Mouse (Mus musculus) WW6 (cell line): Measurements from ENCODE around the gene Mgst1.

ENCODE experiments used
- DNase-seq: peaks from one replicate; pipeline ENCODE4 v3.0.0-alpha.2; 2013; ENCODE audit warnings: low read depth, low spot score

Gene Mgst1

GRCm38 (mm10) chr6:138139930-138140329 is at the start of gene Mgst1:
TSS of gene Mgst1 (plus strand) at chr6:138140316.
- DNase-seq, result no peak

DNA sequence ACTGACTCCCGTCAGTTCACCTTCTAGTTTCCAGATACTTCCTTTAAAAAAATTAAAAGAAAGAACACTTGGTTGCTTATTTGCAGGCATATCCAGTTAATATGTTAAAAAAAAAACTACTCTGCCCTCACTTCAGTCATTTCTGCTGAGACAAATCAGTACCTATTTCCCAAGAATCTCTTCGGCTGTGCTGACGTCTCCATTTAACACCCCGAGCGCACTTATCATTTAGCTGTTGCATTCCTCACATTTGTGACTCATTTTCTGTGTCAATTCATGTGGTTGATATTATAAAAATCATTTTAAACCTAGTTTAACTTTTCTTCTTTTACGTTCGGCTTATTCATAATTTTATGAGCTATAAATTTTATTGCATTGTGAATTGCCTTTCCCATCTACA is 47.7 kb upstream of the Mgst1 start:
- DNase-seq, result no peak

DNA sequence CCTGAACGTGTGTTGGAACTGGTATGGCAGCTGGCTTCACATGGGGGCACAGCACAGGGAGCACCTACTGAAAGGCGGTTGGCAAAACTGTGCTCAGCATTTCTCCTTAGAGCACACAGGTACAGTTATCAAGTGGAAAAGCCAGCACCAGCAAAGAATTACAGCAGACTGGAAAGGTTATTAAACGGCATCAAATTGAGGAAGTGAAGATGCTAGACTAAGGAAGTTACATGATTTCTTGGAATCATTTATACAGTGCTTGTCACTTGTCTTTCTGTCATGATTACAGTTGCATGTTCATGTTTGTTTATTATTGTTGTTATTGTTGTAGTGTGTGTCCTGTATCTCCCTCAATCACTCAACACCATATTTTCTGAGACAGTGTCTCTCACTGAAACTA is 45.1 kb upstream of the Mgst1 start:
- DNase-seq, result no peak

GRCm38 (mm10) chr6:138099646-138100045 is 40.5 kb upstream of the Mgst1 start:
- DNase-seq, result no peak

DNA sequence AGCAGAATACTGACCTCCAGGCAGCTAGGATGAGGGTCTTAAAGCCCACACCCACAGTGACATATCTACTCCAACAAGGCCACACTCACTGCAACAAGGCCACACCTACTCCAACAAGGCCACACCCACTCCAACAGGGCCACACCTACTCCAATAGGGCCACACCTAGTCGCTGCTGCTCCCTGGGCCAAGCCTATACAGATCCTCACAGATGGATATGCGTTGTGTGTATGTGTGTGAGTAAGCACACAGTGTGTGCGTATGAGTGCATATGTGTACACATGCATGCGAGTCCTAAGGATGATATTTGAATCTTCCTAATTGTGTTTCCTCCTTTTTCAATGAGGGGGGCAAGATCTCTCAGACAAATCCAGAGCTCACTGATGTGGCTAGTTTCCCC is 38.3 kb upstream of the Mgst1 start:
- DNase-seq, result no peak

DNA sequence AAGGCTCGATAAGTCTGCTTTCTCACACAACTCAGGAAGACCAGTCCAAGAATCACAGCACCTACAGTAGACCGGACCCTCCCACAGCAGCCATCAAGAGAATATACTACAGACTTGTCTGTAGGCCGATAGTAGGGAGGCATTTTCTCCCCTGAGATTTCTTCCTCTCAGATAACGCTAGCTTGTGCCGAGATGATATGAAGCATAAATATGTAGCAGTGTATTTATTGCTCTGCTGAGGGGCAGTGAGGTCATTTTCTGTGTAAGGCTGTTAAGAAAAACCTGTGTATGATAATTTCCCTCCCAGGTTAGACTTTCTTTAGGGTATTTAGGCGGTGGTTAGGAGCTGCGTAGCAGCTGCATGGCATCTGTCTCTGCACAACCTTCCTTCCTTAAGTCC is 37.2 kb upstream of the Mgst1 start:
- no peak for DNase-seq

GRCm38 (mm10) chr6:138104559-138104958 is 35.6 kb upstream of the Mgst1 start:
- DNase-seq, result no peak

GRCm38 (mm10) chr6:138117496-138117895 is 22.6 kb upstream of the Mgst1 start:
- DNase-seq, result no peak

- no peak for DNase-seq
Observed at GRCm38 (mm10) chr6:138128392-138129335, 11.5 kb upstream of the Mgst1 start.

DNA sequence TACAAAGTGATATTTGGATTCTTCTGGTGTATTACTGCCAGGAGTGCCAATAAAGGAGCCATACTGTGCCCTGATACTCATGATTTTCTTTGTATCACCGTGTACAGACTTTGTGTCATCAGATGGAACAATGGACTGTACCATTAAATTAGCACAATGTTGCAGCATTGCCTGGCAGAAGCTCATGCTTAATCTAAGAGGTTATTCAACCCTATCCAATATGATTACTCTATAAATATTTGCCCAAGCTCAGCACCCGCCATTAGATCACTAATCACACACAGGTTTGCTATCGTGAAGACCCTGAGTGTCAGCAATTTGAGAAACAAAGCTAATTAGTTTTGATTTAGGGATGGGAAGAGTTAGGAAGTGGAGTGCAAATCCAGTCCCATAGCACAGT is 9.6 kb upstream of the Mgst1 start:
- DNase-seq, result no peak

GRCm38 (mm10) chr6:138140336-138140735 is 220 bp downstream of the Mgst1 start:
- peak; percentile 40 for DNase-seq

- no peak for DNase-seq
Observed at GRCm38 (mm10) chr6:138141111-138141592, 1.0 kb downstream of the Mgst1 start.

- DNase-seq, result no peak
Observed at GRCm38 (mm10) chr6:138142604-138143003, 2.5 kb downstream of the Mgst1 start.

- DNase-seq, result no peak
Observed at GRCm38 (mm10) chr6:138143450-138143849, 3.3 kb downstream of the Mgst1 start.

DNA sequence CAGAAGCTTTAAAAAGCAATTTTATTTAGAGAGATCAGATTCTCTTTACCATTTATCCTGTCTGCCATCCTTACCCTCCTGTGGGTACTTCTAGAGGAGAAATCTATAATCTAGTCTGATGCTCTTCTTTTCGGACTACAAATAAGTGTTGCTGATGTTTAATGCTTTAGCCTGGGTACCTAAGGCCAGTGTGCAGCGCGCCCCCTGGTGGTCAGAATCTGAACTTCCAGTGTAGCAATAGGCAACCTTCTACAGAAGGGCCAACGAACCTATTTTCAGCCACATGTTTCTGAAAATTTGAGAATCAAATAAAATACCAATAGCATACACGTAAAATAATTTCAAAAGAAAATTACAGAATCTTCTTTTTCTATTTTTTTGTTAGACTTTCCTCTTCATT is 13.0 kb downstream of the Mgst1 start:
- DNase-seq, result no peak

DNA sequence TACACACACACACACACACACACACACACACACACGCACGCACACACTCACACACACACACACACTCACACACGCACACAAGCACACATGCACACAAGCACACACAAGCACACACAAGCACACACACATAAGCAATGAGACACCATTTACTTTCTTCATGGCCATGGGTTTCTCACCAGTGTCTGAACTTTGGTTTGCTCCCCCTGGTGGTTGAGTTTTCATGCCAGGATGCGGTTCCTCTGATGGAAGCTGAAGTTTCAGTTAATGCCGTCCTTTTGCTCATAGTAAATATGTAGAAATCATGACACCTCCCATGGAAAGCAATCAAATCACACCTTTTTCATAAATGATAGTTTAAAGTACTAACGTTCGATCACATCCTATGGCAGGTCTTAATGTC is 23.8 kb downstream of the Mgst1 start:
- DNase-seq, result no peak

GRCm38 (mm10) chr6:138171480-138172224 is 31.5 kb downstream of the Mgst1 start:
- no peak for DNase-seq
